Mouse (Mus musculus): Measurements from ENCODE around the gene Rxrb. TPM values are rescaled to one million over a fixed set of nuclear protein-coding genes. Genes with fewer than 3 reads are reported as not detected.

Rxrb gene
- polyA plus RNA-seq, 1 experiment from 2014 or later: 43.6 TPM

DNA sequence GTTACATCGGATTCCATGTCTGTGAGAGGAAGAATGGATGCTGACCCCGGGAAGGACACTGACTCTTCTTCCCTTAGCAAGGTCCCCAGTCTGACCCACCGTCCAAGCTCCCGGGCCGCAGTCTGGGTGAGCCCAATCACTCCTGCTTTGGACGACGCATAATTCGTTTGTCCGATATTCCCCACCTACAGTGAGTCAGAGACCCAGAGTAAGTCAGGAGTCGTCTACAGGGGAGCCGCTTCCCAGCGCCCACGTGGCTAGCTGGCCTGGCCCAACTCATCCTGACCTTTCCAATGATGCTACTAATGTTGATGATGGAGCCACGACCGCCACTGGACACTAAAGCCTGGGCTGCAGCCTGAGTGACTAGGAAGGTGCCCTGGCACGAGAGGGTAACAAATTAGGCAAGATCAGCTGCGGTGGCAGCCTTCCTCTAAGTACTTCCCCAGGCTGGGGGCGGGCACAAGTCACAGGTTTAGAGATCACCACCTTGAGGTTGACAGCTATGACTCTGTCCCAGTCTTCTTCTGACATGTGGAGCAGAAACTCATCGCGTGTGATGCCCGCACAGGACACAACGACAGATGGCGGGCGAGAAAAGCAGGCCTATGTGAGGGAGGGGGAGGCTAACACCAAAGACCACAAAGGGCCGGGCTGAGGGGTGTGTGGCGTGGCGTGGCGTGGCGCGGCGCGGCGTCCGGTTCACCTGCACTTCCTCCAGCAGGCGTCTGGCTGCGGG, 4.5 kb upstream of the Rxrb start:
- Histone ChIP-seq H3K9me3 (no peaks in the 10 kb centered on the region), H3K9ac (peak overlapping the region; percentile 46), H3K27ac (peak overlapping the region; percentile 78), H3K4me3 (replicated peaks) (peak overlapping the region; percentile 56), H3K36me3 (peaks cover 21% of the 10 kb centered on the region), H3K4me2 (peak overlapping the region; percentile 94), H3K27me3 (replicated peaks) (no peaks in the 10 kb centered on the region), H3K4me1 (peaks cover 57% of the 10 kb centered on the region)
- no peak for ATAC-seq (ENCODE audit: insufficient read depth, low FRiP score, low read depth)
- 11% methylated on average over 36 of the region's 36 CpGs for WGBS

DNA sequence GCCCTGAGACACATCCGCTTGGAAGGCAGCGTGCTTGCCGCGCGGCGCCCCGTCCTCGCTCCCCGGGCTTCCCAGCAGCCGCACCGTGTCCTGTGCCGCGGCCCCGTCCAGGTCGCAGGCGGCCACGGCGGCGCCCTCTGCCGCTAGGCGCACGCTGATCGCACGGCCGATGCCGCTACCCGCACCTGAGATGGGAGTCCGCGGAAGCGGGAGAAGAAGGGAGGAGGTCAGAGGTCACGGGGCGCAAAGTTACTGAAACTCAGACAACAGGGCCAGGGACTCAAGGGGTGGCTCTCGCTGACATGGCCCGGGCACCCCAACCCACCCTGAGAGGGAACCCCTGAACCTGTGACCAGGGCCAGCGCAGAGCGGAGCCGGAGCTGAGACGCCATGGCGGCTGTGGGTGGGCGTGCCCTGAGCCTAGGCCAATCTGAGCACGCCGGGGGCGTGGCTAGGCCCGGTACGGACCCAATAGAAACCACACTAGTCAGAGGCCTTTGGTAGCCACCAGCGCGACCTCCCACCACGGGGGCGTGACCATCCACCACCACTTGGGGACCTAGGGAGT, 3.9 kb upstream of the Rxrb start, which contains the start of gene H2-Ke6:
Gene H2-Ke6 (minus strand): TSS at position 405 of the 568 bp plus-strand sequence.
- peak within 1 kb of the TSS; percentile 46 for H3K9ac ChIP-seq
- peaks cover 59% of the 10 kb centered on the region for H3K4me1 ChIP-seq
- ATAC-seq (ENCODE audit: insufficient read depth, low FRiP score, low read depth): peak; percentile 80
- peaks cover 14% of the 10 kb centered on the region for H3K36me3 ChIP-seq
- H3K9me3 ChIP-seq: no peaks in the 10 kb centered on the region
- peak within 1 kb of the TSS; percentile 94 for H3K4me2 ChIP-seq
- peak within 1 kb of the TSS; percentile 78 for H3K27ac ChIP-seq
- H3K4me3 ChIP-seq (replicated peaks): peak within 1 kb of the TSS; percentile 56
- WGBS: under 1% methylated on average over 49 of the region's 49 CpGs
- H3K27me3 ChIP-seq (replicated peaks): no peaks in the 10 kb centered on the region

DNA sequence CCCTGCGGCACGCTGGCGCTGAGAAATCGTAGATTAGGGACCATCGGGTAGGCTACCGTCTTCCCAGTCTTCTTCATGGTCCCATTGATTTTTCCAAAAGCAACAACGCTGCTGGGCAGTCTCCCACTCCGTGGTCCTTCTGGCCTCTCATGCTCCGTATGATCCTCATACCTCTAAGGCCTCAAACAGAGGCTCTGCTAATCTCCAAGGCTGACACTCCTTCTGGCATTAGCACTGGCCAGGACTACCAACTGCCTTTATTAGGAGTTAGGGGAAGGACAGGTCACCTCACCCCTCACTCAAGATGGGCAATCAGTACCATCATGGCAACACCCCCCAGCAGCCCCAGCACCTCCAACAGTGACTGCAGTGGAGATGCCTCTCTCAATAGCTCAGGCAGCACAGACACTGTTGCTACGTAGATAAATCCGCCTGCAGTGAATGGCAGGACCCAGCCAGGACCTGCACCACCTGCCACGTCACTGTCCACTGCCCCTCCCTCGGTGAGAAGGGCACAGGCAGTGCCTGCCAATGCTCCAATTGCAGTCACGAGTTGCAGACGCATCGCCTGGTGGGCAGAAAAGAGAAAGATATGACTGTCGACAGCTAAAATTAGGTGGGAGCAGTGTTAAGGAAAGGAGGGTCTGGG, 3.0 kb upstream of the Rxrb start:
- peaks cover 62% of the 10 kb centered on the region for H3K4me1 ChIP-seq

DNA sequence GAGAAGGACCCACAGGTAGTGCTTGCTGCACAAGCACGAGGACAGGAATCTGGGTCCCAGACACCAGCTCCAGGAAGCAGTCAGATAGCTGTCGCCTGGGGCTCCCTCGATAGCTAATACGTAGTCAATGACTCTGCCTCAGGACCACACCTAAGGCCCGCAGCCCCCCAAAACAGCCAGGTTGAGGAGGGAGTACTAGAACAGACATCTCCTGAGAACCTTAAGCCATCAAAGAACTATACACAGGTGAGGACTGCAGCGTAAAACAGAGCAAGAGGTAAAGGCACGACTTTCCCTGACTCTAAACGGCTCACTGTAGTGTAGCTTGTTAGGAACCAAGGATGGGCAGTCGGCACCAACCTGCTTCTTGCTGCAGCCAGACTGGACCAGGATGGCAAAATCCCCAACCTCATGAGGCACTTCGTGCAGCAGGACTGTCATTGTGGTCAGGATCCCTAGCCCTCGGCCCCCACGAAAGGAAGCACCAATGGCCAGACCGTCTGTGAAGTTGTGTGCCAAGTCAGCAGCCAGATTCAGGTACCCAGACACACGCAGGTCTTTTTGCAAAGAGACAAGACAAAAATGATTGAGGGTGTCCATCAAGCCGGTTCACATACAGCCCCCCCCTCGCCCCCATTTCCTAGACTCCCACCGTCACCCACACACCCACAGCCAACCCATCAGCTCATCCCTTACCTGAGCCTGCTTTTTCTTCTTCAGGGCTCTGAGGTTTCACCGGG, 2.3 kb upstream of the Rxrb start:
- no peak overlapping the region; the same call in 1 of the 2 replicates for H3K4me3 ChIP-seq (replicated peaks)
- no peak overlapping the region for H3K9ac ChIP-seq
- ATAC-seq (ENCODE audit: insufficient read depth, low FRiP score, low read depth): no peak

More for the DNA sequence above, 3.0 kb upstream of the Rxrb start:
- H3K4me2 ChIP-seq: peak overlapping the region; percentile 94; the same call in 1 of the 2 replicates
- H3K36me3 ChIP-seq: peaks cover 9% of the 10 kb centered on the region
- peak overlapping the region; percentile 56 for H3K4me3 ChIP-seq (replicated peaks)
- H3K27me3 ChIP-seq (replicated peaks): no peaks in the 10 kb centered on the region
- ATAC-seq (ENCODE audit: insufficient read depth, low FRiP score, low read depth): no peak
- no peak overlapping the region for H3K9ac ChIP-seq
- H3K9me3 ChIP-seq: no peaks in the 10 kb centered on the region
- 0 out of 2 replicates have a peak overlapping the region, but pooled peaks have one; percentile 12 for H3K27ac ChIP-seq
- 74% methylated on average over 17 of the region's 17 CpGs for WGBS

DNA sequence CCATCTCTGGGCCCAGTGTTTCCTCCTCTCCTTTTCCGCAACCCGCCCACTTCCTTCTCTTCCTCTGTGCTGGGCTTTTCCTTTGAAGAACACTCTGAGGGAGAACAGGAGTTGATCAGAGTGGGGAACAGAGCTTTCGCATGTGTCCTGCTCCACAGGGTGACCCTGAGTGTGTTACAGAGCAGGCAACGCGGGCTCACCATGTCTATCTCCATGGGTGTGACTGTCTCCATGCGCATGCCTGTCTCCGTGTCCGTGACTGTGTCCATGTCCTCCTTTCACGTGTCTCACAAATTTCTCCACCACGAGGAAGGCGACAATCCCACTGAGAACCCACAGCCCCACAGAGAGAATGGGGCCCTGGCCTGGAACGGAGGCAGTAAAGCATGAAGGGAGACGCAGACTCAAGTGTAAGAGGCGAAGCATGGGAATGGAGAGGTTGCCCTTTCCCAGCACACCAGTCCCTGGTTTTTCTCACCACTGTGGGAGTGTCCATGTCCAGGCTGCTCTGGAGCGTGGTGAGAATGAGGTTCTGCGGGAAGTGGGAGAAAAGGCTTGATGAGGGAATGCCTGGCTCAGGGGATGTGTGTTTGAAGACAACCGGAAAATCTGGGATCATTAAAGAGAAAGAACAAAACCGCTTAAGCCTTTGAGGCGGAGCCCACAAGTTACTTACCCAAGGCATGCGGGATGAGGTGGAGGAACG, 1.6 kb upstream of the Rxrb start:
- peaks cover 61% of the 10 kb centered on the region for H3K4me1 ChIP-seq
- no peaks in the 10 kb centered on the region for H3K9me3 ChIP-seq
- H3K4me2 ChIP-seq: peak overlapping the region; percentile 92
- ATAC-seq (ENCODE audit: insufficient read depth, low FRiP score, low read depth): no peak
- no peak overlapping the region for H3K27ac ChIP-seq
- H3K4me3 ChIP-seq (replicated peaks): peak overlapping the region; percentile 79
- H3K36me3 ChIP-seq: peaks cover 15% of the 10 kb centered on the region
- H3K27me3 ChIP-seq (replicated peaks): no peaks in the 10 kb centered on the region
- peak overlapping the region; percentile 11; the same call in 1 of the 2 replicates for H3K9ac ChIP-seq
- 75% methylated on average over 21 of the region's 21 CpGs for WGBS

More for the DNA sequence above, 2.3 kb upstream of the Rxrb start:
- H3K4me2 ChIP-seq: peak overlapping the region; percentile 92
- 86% methylated on average over 18 of the region's 18 CpGs for WGBS
- peaks cover 61% of the 10 kb centered on the region for H3K4me1 ChIP-seq
- no peak overlapping the region for H3K27ac ChIP-seq
- H3K27me3 ChIP-seq (replicated peaks): no peaks in the 10 kb centered on the region
- peaks cover 15% of the 10 kb centered on the region for H3K36me3 ChIP-seq
- no peaks in the 10 kb centered on the region for H3K9me3 ChIP-seq

DNA sequence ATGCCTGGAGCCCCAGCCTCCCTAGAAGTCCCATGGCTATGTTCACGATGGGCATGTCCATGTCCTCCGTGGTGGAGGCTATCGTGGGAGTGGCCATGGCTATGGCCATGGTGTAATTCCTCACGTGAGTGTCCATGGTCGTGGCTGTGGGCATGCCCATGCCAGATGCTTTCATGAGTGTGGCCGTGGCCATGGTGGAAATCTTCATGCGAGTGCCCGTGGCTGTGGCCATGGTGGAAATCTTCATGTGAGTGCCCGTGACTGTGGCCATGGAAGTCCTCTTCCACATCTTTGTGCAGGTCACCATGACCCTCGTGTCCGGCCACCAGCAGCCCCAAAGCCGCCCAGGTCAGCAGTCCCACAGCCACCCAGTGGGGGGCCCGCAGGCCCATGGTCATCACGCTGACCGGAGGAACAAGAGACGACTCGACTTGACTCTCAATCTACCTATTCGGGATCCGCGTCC, 718 bp upstream of the Rxrb start:
- Histone ChIP-seq H3K4me3 (replicated peaks) (peak overlapping the region; percentile 79), H3K27me3 (replicated peaks) (no peaks in the 10 kb centered on the region), H3K4me2 (peak overlapping the region; percentile 92), H3K4me1 (peaks cover 53% of the 10 kb centered on the region), H3K36me3 (peaks cover 22% of the 10 kb centered on the region), H3K27ac (peak overlapping the region; percentile 98), H3K9ac (peak overlapping the region; percentile 94), H3K9me3 (no peaks in the 10 kb centered on the region)
- ATAC-seq (ENCODE audit: insufficient read depth, low FRiP score, low read depth): no peak
- 3% methylated on average over 20 of the region's 20 CpGs for WGBS

DNA sequence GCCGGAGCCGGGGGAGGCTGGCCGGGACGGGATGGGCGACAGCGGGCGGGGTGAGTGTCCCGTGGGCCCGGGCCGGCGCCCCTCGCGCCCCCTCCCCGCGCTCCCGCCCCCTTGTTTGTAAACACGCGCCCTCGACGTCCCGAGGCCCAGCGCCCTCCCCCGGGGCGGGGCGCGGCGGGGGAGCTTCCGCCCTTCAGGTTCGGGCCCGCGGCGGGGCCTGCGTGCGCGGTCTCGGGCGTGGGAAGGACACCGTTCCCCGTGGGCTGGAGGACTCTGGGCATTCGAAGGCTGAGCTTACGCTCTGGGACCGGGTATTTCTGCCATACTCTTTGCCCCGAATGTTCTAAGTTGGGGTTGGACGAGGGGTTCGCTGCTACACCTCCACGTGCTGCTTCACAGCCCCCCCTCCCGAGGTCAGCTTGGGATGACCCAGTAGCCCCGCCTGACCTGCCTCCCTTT, 591 bp downstream of the Rxrb start:
- no peaks in the 10 kb centered on the region for H3K9me3 ChIP-seq
- H3K36me3 ChIP-seq: peaks cover 34% of the 10 kb centered on the region
- H3K9ac ChIP-seq: peak overlapping the region; percentile 94
- H3K27me3 ChIP-seq (replicated peaks): no peaks in the 10 kb centered on the region
- peak; percentile 5; the same call in 1 of the 2 replicates for ATAC-seq (ENCODE audit: insufficient read depth, low FRiP score, low read depth)
- under 1% methylated on average over 28 of the region's 48 CpGs for WGBS
- peak overlapping the region; percentile 79 for H3K4me3 ChIP-seq (replicated peaks)
- peak overlapping the region; percentile 98 for H3K27ac ChIP-seq
- peaks cover 40% of the 10 kb centered on the region for H3K4me1 ChIP-seq
- H3K4me2 ChIP-seq: peak overlapping the region; percentile 81

DNA sequence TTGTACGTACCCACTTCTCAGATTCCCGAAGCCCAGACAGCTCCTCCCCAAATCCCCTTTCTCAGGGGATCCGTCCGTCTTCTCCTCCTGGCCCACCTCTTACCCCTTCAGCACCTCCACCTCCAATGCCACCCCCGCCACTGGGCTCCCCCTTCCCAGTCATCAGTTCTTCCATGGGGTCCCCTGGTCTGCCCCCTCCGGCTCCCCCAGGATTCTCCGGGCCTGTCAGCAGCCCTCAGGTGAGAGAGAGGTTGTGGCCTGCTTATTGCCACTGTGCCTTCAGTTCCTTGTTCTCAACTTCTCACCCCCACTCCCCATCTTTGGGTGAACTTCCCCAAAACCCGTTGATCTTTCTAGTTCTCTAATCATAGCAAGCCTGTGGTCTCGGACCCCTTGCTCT, 1.2 kb downstream of the Rxrb start:
- peaks cover 40% of the 10 kb centered on the region for H3K36me3 ChIP-seq

DNA sequence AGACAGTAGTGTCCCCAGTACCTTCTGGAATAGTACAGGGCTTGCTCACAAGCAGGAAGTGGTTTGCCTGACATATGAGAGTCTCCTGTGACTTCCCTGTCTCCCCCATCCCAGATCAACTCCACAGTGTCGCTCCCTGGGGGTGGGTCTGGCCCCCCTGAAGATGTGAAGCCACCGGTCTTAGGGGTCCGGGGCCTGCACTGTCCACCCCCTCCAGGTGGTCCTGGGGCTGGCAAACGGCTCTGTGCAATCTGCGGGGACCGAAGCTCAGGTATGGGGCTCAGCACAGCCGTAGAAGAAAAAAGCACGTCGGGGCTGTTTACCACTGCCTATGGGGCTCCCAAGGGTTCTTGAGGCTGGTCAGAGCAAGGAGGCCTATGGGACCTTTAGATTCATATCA, 1.8 kb downstream of the Rxrb start:
- H3K4me2 ChIP-seq: peak overlapping the region; percentile 81
- H3K27me3 ChIP-seq (replicated peaks): no peaks in the 10 kb centered on the region
- H3K9ac ChIP-seq: no peak overlapping the region
- no peak for ATAC-seq (ENCODE audit: insufficient read depth, low FRiP score, low read depth)
- WGBS: 90% methylated on average over 9 of the region's 9 CpGs
- H3K36me3 ChIP-seq: peaks cover 37% of the 10 kb centered on the region
- peaks cover 39% of the 10 kb centered on the region for H3K4me1 ChIP-seq
- no peak overlapping the region for H3K27ac ChIP-seq
- H3K4me3 ChIP-seq (replicated peaks): peak overlapping the region; percentile 79
- H3K9me3 ChIP-seq: no peaks in the 10 kb centered on the region

More for the DNA sequence above, 1.2 kb downstream of the Rxrb start:
- no peak for ATAC-seq (ENCODE audit: insufficient read depth, low FRiP score, low read depth)
- H3K9me3 ChIP-seq: no peaks in the 10 kb centered on the region
- peaks cover 37% of the 10 kb centered on the region for H3K4me1 ChIP-seq
- H3K4me2 ChIP-seq: peak overlapping the region; percentile 81
- peak overlapping the region; percentile 94 for H3K9ac ChIP-seq
- 45% methylated on average over 9 of the region's 9 CpGs for WGBS
- H3K27ac ChIP-seq: peak overlapping the region; percentile 98
- no peaks in the 10 kb centered on the region for H3K27me3 ChIP-seq (replicated peaks)
- H3K4me3 ChIP-seq (replicated peaks): peak overlapping the region; percentile 79

DNA sequence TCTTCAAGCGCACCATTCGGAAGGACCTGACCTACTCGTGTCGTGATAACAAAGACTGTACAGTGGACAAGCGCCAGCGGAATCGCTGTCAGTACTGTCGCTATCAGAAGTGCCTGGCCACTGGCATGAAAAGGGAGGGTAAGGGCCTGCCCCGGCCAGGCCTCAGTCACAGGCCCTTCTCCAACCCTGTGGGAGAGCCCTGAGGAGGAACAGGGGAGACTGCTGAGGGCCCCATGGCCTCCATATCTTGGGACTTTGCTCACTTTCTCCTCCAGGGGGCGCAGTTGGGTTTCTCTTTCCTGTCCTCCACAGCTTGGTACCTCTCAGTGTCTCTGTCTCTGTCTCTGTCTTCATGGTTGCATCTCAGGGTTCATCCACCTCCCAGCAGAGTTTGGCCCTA, 2.5 kb downstream of the Rxrb start:
- no peak for ATAC-seq (ENCODE audit: insufficient read depth, low FRiP score, low read depth)
- Histone ChIP-seq H3K36me3 (peaks cover 31% of the 10 kb centered on the region), H3K4me3 (replicated peaks) (no peak overlapping the region), H3K9me3 (no peaks in the 10 kb centered on the region), H3K4me1 (peaks cover 41% of the 10 kb centered on the region), H3K9ac (no peak overlapping the region), H3K27ac (no peak overlapping the region; the same call in 1 of the 2 replicates), H3K4me2 (no peak overlapping the region), H3K27me3 (replicated peaks) (no peaks in the 10 kb centered on the region)
- WGBS: 79% methylated on average over 10 of the region's 10 CpGs

DNA sequence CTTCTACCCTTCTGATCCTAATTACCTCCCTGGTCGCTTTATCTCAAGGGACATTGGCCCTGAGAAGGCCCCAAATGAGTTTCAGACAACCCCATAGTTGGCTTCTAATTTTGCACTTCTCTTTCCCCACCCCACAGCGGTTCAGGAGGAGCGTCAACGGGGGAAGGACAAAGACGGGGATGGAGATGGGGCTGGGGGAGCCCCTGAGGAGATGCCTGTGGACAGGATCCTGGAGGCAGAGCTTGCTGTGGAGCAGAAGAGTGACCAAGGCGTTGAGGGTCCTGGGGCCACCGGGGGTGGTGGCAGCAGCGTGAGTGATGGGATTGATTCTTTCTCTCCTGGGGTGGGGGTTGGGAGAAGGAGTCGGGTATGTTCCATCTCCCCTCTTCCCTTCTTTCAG, 3.9 kb downstream of the Rxrb start:
- Histone ChIP-seq H3K4me2 (no peak overlapping the region), H3K4me1 (peaks cover 39% of the 10 kb centered on the region), H3K27ac (no peak overlapping the region), H3K9ac (no peak overlapping the region), H3K4me3 (replicated peaks) (no peak overlapping the region), H3K36me3 (peaks cover 30% of the 10 kb centered on the region), H3K9me3 (no peaks in the 10 kb centered on the region), H3K27me3 (replicated peaks) (0 out of 2 replicates have a peak, but pooled peaks cover 8% of the 10 kb centered on the region)
- ATAC-seq (ENCODE audit: insufficient read depth, low FRiP score, low read depth): no peak
- 76% methylated on average over 9 of the region's 9 CpGs for whole genome bisulfite sequencing
